Mouse (Mus musculus) hindbrain, postnatal 0 days (tissue): ENCODE data around the gene Diaph3. TPM values are rescaled to one million over a fixed set of nuclear protein-coding genes. Genes with fewer than 3 reads are reported as not detected.

Experiments used
- ATAC-seq: fragments of 200-750 bp; cut with Nextera tagmentation; 2 replicates; pipeline ENCODE4 v1.8.0; 2017; ENCODE audit warnings: mild to moderate bottlenecking, moderate TSS enrichment, moderate library complexity
- DNase-seq: peaks from one replicate; pipeline ENCODE4 v3.0.0-alpha.2; 2015; ENCODE audit warnings: low spot score
- H3K27ac ChIP-seq: fragments of 300-500 bp; sonication (generic); 2 replicates; pipeline ENCODE4 v1.5.1; 2014; ENCODE audit warnings: mild to moderate bottlenecking
- H3K27me3 ChIP-seq: fragments of 300-500 bp; sonication (generic); 2 replicates; pipeline ENCODE4 v1.6.1; 2014; ENCODE audit warnings: low read length, mixed read lengths; ENCODE audit not compliant: insufficient read depth
- H3K36me3 ChIP-seq: fragments of 300-500 bp; sonication (generic); 2 replicates; pipeline ENCODE4 v1.6.1; 2014; ENCODE audit warnings: low read length, mixed read lengths; ENCODE audit not compliant: insufficient read depth
- H3K4me1 ChIP-seq: fragments of 300-500 bp; sonication (generic); 2 replicates; pipeline ENCODE4 v1.6.1; 2014; ENCODE audit warnings: antibody characterized with exemption, low read length, mixed read lengths; ENCODE audit not compliant: insufficient read depth
- H3K4me2 ChIP-seq: fragments of 300-500 bp; sonication (generic); 2 replicates; pipeline ENCODE4 v1.6.1; 2014; ENCODE audit warnings: low read depth, mild to moderate bottlenecking, low read length, moderate library complexity, mixed read lengths
- H3K4me3 ChIP-seq: fragments of 300-500 bp; sonication (generic); 2 replicates; pipeline ENCODE4 v1.5.1; 2014; ENCODE audit warnings: low read length
- H3K9ac ChIP-seq: fragments of 300-500 bp; sonication (generic); replicated peaks from 2 replicates; pipeline ENCODE4 v1.6.1; 2014; ENCODE audit warnings: mild to moderate bottlenecking, low read length, moderate library complexity, mixed read lengths
- H3K9me3 ChIP-seq: fragments of 300-500 bp; sonication (generic); 2 replicates; pipeline ENCODE4 v1.6.1; 2016; ENCODE audit warnings: low read length, mixed read lengths
- CTCF ChIP-seq: IDR thresholded peaks from 2 replicates; pipeline ENCODE4 v1.5.1; 2016; ENCODE audit warnings: antibody characterized with exemption, control low read depth, low read depth
- WGBS: fragments of 180-500 bp; shearing (Covaris S2); extraction: QIAGEN DNeasy Blood & Tissue Kit; methylation state at CpG from one replicate; pipeline ENCODE4 v1.1.7; 2014; 5-methylcytosine and 5-hydroxymethylcytosine counted together
- polyA plus RNA-seq: library from polyadenylated mRNA; unstranded; fragments of >200 nt; fragmentation: Nextera tagmentation; extraction: Ambion mirVana; gene quantifications from 2 replicates; pipeline ENCODE4 v1.2.1, GENCODE M21; 2015
- total RNA-seq: library from RNA; depleted of rRNA; stranded (reverse); fragments of >200 nt; gene quantifications from 2 replicates; pipeline ENCODE4 v1.2.3, GENCODE M21; 2014

Gene Diaph3
- total and polyA plus RNA-seq, 2 experiments from 2014 or later = 1.1 to 5.1 TPM

- no peaks in the 10 kb centered on the region for H3K4me1 ChIP-seq
- no peak for DNase-seq
- whole genome bisulfite sequencing = 90% methylated on average over 5 of the region's 5 CpGs
These were observed 89.8 kb downstream of the Diaph3 start for GRCm38 (mm10) chr14:87051187-87051586.

DNA sequence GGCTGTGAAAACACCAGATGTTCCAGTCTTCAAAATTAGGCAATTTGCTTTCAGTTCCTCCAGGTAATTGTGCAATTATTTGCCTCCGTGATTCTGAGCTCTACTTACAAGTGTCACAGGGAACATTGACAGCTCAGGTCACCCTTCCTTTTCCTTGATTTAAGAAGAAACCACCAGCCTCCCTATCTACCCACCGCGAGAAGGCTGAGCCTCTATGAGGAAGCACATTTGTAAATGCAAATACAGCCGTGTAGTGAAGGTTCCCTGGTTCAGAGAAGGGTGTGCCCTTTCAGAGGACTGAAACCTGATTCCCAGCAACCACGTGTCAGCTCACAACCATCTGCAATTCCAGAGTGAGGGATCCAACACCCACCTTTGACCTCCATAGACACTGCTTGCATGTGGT is 96.6 kb downstream of the Diaph3 start:
- H3K4me1 ChIP-seq = no peaks in the 10 kb centered on the region
- H3K9me3 ChIP-seq = no peaks in the 10 kb centered on the region
- no peak for TF ChIP-seq CTCF
- DNase-seq = no peak
- no peak overlapping the region for H3K9ac ChIP-seq
- no peak for ATAC-seq
- H3K27me3 ChIP-seq = no peaks in the 10 kb centered on the region
- H3K4me2 ChIP-seq = no peak overlapping the region
- H3K4me3 ChIP-seq = no peak overlapping the region
- H3K36me3 ChIP-seq = no peaks in the 10 kb centered on the region
- 57% methylated on average over 5 of the region's 5 CpGs for WGBS
- no peak overlapping the region for H3K27ac ChIP-seq

More at GRCm38 (mm10) chr14:87051187-87051586, 89.8 kb downstream of the Diaph3 start:
- no peak overlapping the region for H3K4me3 ChIP-seq
- TF ChIP-seq CTCF = no peak
- no peaks in the 10 kb centered on the region for H3K9me3 ChIP-seq
- H3K4me2 ChIP-seq = no peak overlapping the region
- H3K27me3 ChIP-seq = no peaks in the 10 kb centered on the region
- no peak overlapping the region for H3K9ac ChIP-seq
- ATAC-seq = no peak
- H3K27ac ChIP-seq = no peak overlapping the region
- no peaks in the 10 kb centered on the region for H3K36me3 ChIP-seq

GRCm38 (mm10) chr14:87020240-87020639 is 120.8 kb downstream of the Diaph3 start:
- H3K36me3 ChIP-seq = no peaks in the 10 kb centered on the region
- no peak for DNase-seq
- ATAC-seq = no peak
- no peaks in the 10 kb centered on the region for H3K4me1 ChIP-seq
- H3K4me2 ChIP-seq = no peak overlapping the region
- H3K9me3 ChIP-seq = no peaks in the 10 kb centered on the region
- H3K4me3 ChIP-seq = no peak overlapping the region
- no peak overlapping the region for H3K27ac ChIP-seq
- H3K9ac ChIP-seq = no peak overlapping the region
- no peak for TF ChIP-seq CTCF
- 89% methylated on average over 10 of the region's 10 CpGs for WGBS
- no peaks in the 10 kb centered on the region for H3K27me3 ChIP-seq

- Histone ChIP-seq H3K4me2 (no peak overlapping the region), H3K9me3 (no peaks in the 10 kb centered on the region), H3K27me3 (no peaks in the 10 kb centered on the region), H3K27ac (no peak overlapping the region), H3K36me3 (no peaks in the 10 kb centered on the region), H3K9ac (no peak overlapping the region), H3K4me3 (no peak overlapping the region), H3K4me1 (no peaks in the 10 kb centered on the region)
- WGBS = 70% methylated on average over 3 of the region's 3 CpGs
- DNase-seq (peak; percentile 21), ATAC-seq (no peak)
- no peak for TF ChIP-seq CTCF
These were observed 121.3 kb downstream of the Diaph3 start for GRCm38 (mm10) chr14:87019687-87020086.

- 78% methylated on average over 4 of the region's 4 CpGs for WGBS
- no peak for DNase-seq
- TF ChIP-seq CTCF = no peak
These were observed 143.7 kb downstream of the Diaph3 start for GRCm38 (mm10) chr14:86997318-86997717.

DNA sequence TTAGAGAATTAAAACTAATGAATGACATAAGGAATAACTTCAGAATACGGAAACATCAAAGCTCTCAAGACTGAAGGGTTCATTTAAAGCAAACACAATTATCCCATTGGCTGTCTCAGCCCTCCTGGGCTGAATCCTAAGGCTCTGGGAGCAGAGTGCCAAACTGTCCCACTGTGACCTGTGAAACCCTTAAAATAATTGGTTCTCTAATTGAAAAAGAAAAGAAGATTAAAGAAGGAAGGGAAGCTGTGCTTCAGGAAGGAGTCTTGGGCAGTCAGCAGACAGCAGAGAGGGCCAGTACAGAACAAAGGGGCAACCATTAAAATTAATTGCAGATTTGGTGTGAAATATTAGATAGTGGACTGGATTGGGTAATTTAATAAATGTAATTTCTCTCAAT is 189.9 kb downstream of the Diaph3 start:
- H3K9ac ChIP-seq = no peak overlapping the region

More at GRCm38 (mm10) chr14:86997318-86997717, 143.7 kb downstream of the Diaph3 start:
- Histone ChIP-seq H3K9me3 (no peaks in the 10 kb centered on the region), H3K27me3 (no peaks in the 10 kb centered on the region), H3K9ac (no peak overlapping the region), H3K4me3 (no peak overlapping the region), H3K36me3 (no peaks in the 10 kb centered on the region), H3K4me2 (no peak overlapping the region), H3K4me1 (no peaks in the 10 kb centered on the region), H3K27ac (no peak overlapping the region)
- no peak for ATAC-seq

GRCm38 (mm10) chr14:86937953-86938352 is 203.1 kb downstream of the Diaph3 start:
- DNase-seq (no peak), ATAC-seq (no peak)
- H3K4me1 ChIP-seq = no peaks in the 10 kb centered on the region
- no peak overlapping the region for H3K9ac ChIP-seq
- no peak overlapping the region for H3K27ac ChIP-seq
- TF ChIP-seq CTCF = no peak
- no peak overlapping the region for H3K4me3 ChIP-seq
- H3K36me3 ChIP-seq = no peaks in the 10 kb centered on the region
- H3K4me2 ChIP-seq = no peak overlapping the region
- H3K27me3 ChIP-seq = no peaks in the 10 kb centered on the region
- 89% methylated on average over 2 of the region's 2 CpGs for WGBS
- no peaks in the 10 kb centered on the region for H3K9me3 ChIP-seq

More for the DNA sequence above, 189.9 kb downstream of the Diaph3 start:
- no peaks in the 10 kb centered on the region for H3K36me3 ChIP-seq
- 70% methylated on average over 1 of the region's 1 CpGs for WGBS
- no peak for DNase-seq
- no peak overlapping the region for H3K27ac ChIP-seq
- H3K4me2 ChIP-seq = no peak overlapping the region
- no peaks in the 10 kb centered on the region for H3K27me3 ChIP-seq
- no peak for TF ChIP-seq CTCF
- no peaks in the 10 kb centered on the region for H3K9me3 ChIP-seq
- ATAC-seq = no peak
- no peaks in the 10 kb centered on the region for H3K4me1 ChIP-seq
- no peak overlapping the region for H3K4me3 ChIP-seq
